Mouse (Mus musculus) Patski (cell line): ENCODE measurements around the gene Acer3. TPM values are rescaled to one million over a fixed set of nuclear protein-coding genes. Genes with fewer than 3 reads are reported as not detected.
A peak's percentile ranks its signal among the peaks of the same experiment; 100 is the strongest.

Experiments
- ATAC-seq: fragments of 100-300 bp; one replicate; pipeline ENCODE4 v1.8.0; 2021
- CTCF ChIA-PET: fragments of 350-600 bp; sonication (Branson Sonifier 250); formaldehyde crosslinking; loops from one replicate; lab custom pipeline; 2022; ENCODE audit warnings: inconsistent platforms; lab: Charles Lee
- POLR2A ChIA-PET: fragments of 350-600 bp; sonication (Branson Sonifier 250); formaldehyde crosslinking; loops from one replicate; lab custom pipeline; 2022; ENCODE audit warnings: antibody characterized with exemption, inconsistent platforms; lab: Charles Lee
- DNase-seq: peaks from one replicate; pipeline ENCODE4 v3.0.0-alpha.2; 2011; ENCODE audit warnings: low read depth, low spot score
- H3K27me3 ChIP-seq: fragments of 371-371 bp; one replicate; pipeline ENCODE4 v1.5.1; 2021
- CTCF ChIP-seq: fragments of 100-300 bp; IDR thresholded peaks from one replicate; pipeline ENCODE4 v1.5.1; 2021
- in situ Hi-C: fragments of 300-500 bp; cut with MboI; formaldehyde crosslinking; loops from 3 replicates; pipeline ENCODE4 v1.11.1; 2018; ENCODE audit warnings: low pct_unique_long_range_greater_than_20kb, mixed read lengths
- polyA plus RNA-seq: library from polyadenylated mRNA; unstranded; gene quantifications from one replicate; pipeline ENCODE4 v1.2.3, GENCODE M21; 2021

The Acer3 gene
- polyA plus RNA-seq, 1 experiment from 2014 or later, result 67.8 TPM

- ATAC-seq (no peak), DNase-seq (no peak)
- POLR2A ChIA-PET, result no interaction called here
- CTCF ChIA-PET, result no interaction called here
- in situ Hi-C loops, result no loop called here
- no peak for TF ChIP-seq CTCF
- H3K27me3 ChIP-seq, result no peaks in the 10 kb centered on the region
Observed at GRCm38 (mm10) chr7:98333987-98334386, 13.0 kb upstream of the Acer3 start.

DNA sequence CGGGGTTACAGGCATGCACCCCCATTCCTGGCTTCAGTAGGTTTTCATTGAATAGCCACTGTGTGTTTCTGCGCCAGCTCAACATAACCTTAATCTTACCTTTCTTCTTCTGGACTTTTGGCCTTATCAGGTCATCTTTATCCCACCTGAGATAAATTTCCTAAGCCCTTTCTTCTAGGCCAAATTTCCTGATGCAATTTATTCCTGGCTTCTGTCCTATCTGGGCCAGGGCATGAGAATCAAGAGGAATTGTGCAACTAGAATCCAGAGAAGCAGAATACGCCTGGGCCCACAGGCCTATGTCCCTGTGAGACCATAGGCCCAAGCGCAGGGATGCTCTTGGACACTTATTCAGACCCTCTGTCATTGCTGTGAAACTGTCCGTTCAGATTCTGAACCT lies 12.5 kb upstream of the Acer3 start:
- ChIA-PET CTCF (no interaction called here), POLR2A (no interaction called here)
- in situ Hi-C loops, result no loop called here
- no peaks in the 10 kb centered on the region for H3K27me3 ChIP-seq
- ATAC-seq (no peak), DNase-seq (no peak)
- TF ChIP-seq CTCF, result no peak

GRCm38 (mm10) chr7:98332678-98333397 lies 11.8 kb upstream of the Acer3 start:
- in situ Hi-C loops, result no loop called here
- DNase-seq (no peak), ATAC-seq (no peak)
- H3K27me3 ChIP-seq, result no peaks in the 10 kb centered on the region
- CTCF ChIA-PET, result no interaction called here
- TF ChIP-seq CTCF, result no peak
- POLR2A ChIA-PET, result no interaction called here

- in situ Hi-C loops, result no loop called here
- DNase-seq (no peak), ATAC-seq (no peak)
- ChIA-PET CTCF (no interaction called here), POLR2A (no interaction called here)
- TF ChIP-seq CTCF, result no peak
- H3K27me3 ChIP-seq, result no peaks in the 10 kb centered on the region
Observed at GRCm38 (mm10) chr7:98331932-98332331, 10.9 kb upstream of the Acer3 start.

DNA sequence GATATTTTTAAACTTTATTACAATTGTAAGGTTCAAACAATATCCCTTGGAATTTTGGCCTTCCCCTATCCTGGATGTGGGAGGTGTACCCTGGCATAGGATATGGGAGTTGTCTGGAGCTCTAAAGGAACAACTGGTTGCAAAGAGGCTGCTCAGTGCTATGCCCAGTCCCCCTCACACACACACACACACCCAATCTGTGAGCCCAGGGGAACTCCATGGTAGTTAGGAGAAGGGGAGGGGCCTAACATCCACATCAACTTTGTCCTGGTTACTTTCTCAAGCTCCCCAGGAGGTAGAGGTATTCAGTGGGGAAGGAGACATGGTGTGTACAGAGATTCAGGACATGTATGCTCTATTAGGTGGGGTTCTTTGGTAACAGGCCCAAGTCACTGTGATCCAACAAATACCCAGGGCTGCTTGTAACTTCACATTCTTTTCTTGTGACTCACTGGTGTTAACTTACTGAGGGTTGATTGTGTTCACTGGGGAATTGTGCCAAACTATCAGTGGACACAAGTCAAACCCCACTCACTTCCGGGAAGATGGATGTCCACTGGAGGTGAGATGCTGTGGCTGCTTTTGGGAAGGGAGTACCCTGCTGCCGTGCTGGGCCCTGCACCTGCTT lies 9.5 kb upstream of the Acer3 start:
- ChIA-PET CTCF (no interaction called here), POLR2A (interaction anchor here (1.2 kb wide), 1 partner anchor 12 kb away, joined by 3 read pairs; no protein-coding TSS in a partner anchor)
- DNase-seq, result no peak
- in situ Hi-C loops, result no loop called here
- no peak for TF ChIP-seq CTCF
- no peaks in the 10 kb centered on the region for H3K27me3 ChIP-seq
- ATAC-seq, result peak; percentile 67

GRCm38 (mm10) chr7:98329651-98330374 lies 8.8 kb upstream of the Acer3 start:
- CTCF ChIA-PET, result interaction anchor here (1.0 kb wide), 1 partner anchor 53 kb away, joined by 3 read pairs; no protein-coding TSS in a partner anchor

GRCm38 (mm10) chr7:98328311-98328710 lies 7.3 kb upstream of the Acer3 start:
- ChIA-PET POLR2A (interaction anchor here (0.5 kb wide), 1 partner anchor 734 kb away, joined by 3 read pairs; no protein-coding TSS in a partner anchor), CTCF (no interaction called here)
- ATAC-seq (no peak), DNase-seq (no peak)
- H3K27me3 ChIP-seq, result no peaks in the 10 kb centered on the region
- in situ Hi-C loops, result no loop called here
- no peak for TF ChIP-seq CTCF

More at GRCm38 (mm10) chr7:98329651-98330374, 8.8 kb upstream of the Acer3 start:
- POLR2A ChIA-PET, result interaction anchor here (1.2 kb wide), 1 partner anchor 12 kb away, joined by 3 read pairs; no protein-coding TSS in a partner anchor
- DNase-seq (no peak), ATAC-seq (no peak)
- in situ Hi-C loops, result no loop called here
- TF ChIP-seq CTCF, result no peak
- no peaks in the 10 kb centered on the region for H3K27me3 ChIP-seq

- no peaks in the 10 kb centered on the region for H3K27me3 ChIP-seq
- ATAC-seq (no peak), DNase-seq (no peak)
- TF ChIP-seq CTCF, result no peak
- ChIA-PET CTCF (interaction anchor here (0.9 kb wide), 1 partner anchor 15 kb away, joined by 4 read pairs; no protein-coding TSS in a partner anchor), POLR2A (no interaction called here)
- in situ Hi-C loops, result no loop called here
Observed at GRCm38 (mm10) chr7:98326051-98326450, 5.0 kb upstream of the Acer3 start.

DNA sequence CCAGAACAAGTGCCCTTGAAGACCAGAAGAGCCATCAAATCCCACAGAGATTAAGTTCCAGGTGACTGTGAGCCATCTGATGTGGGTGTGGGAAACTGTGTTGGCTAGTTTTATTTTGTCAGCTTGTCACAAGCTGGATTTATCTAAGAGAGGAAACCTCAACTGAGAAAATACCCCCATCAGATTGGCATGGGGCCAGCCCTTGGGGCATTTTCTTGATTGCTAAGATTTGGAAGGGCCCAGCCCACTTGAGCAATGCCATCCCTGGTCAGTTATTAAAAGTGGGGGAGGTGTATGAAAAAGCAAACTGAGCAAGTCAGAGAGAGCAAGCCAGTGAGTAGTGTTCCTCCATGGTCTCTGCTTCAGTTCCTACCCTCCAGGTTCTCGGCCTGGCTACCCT lies 3.2 kb upstream of the Acer3 start:
- H3K27me3 ChIP-seq, result no peaks in the 10 kb centered on the region
- TF ChIP-seq CTCF, result no peak
- DNase-seq (peak; percentile 96), ATAC-seq (peak; percentile 63)
- in situ Hi-C loops, result no loop called here
- ChIA-PET POLR2A (no interaction called here), CTCF (interaction anchor here (0.8 kb wide), 1 partner anchor 21 kb away, joined by 3 read pairs; no protein-coding TSS in a partner anchor)

DNA sequence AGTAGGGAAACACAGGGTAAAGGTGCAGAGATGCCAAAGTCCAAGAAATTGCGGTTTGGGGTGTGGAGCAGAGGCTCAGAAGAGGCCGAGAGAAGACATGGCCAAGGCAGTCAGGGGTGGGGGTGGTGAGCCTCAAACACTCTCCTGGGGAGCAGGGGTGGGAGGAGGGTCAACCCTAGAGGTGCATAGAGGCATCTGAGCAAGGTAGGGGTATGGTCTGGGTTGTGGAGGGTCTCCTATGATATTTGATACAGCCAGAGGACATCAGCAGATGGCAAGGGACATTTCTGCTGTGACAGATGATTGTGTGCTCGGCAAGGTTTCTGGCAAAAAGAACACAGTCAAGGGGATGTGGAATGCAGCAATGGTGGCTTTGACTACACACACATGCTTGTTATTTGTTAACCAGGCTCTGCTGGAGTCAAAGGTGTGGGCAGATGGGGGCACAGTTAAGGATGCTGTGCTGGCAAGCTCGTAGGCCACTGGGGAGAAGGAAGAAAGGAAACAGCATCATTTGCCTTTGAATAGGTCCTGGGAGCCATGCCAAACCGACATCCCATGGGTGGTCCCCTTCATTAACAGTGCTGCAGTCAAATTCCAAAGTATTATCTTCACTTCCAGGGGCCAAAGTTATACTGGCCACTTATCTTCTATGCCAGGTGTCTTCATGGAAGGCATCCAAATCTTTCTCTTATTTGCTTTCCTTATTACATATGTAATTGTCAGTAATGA lies 2.4 kb upstream of the Acer3 start:
- DNase-seq, result peak; percentile 95

More for the DNA sequence above, 2.4 kb upstream of the Acer3 start:
- ATAC-seq, result peak; percentile 50
- POLR2A ChIA-PET, result no interaction called here
- in situ Hi-C loops, result no loop called here
- TF ChIP-seq CTCF, result no peak
- CTCF ChIA-PET, result no interaction called here
- H3K27me3 ChIP-seq, result no peaks in the 10 kb centered on the region
